Mouse (Mus musculus): ENCODE results near the gene Sfxn4. TPM values are rescaled to one million over a fixed set of nuclear protein-coding genes. Genes with fewer than 3 reads are reported as not detected.
"Not testable (repeated sequence)": the region's sequence is repeated elsewhere in the genome, so short reads cannot be mapped to it uniquely, and the experiment has no call there.

Sfxn4 gene
- total RNA-seq (2021): 1 to 10 TPM; 6.5 to 7.7 TPM

DNA sequence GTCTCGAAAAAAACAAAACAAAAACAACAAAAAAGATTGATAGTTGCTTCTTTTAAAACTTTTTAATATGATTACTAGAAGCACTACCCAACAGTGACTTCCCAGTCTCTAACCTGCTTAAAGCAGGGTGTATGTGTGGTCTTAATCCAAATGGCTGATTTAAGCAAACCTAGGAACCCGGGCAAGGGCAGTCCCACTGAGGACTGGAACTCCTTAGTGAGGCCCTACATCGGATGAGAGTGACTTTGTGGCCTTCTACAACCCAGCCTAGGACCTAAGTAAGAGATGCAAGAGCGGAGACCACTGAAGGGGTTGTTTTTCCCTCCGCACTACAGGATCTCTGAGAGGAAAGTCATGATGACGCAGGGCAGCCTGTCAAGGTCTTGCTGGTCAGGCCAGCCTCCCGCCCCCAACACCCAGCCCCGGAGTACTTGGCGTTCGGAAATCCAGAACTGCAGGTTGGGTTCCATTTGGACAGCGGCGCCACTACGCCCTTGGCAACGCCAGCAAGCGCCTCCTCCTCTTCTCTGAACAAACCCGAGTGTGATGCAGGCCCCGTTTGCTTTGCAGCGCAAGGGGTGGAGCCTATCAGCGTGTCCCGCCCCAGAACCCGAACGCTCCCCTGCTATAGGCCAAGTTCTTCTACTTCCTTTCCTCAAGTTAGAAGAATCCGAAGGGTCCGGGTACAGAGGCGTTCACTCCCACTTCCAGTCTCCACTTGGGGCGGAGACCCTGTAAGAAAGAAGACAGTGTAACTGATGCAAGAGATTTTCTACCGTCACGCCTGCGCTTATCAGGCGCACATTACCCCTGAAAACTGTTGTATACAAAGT is at the start of gene Sfxn4:
Gene Sfxn4, minus strand, starts transcription at position 612 of the 833 bp plus-strand sequence.
- peak; percentile 92 for DNase-seq (ENCODE audit: low spot score)
- intact Hi-C loops (cut with DNase I): no loop called here

DNA sequence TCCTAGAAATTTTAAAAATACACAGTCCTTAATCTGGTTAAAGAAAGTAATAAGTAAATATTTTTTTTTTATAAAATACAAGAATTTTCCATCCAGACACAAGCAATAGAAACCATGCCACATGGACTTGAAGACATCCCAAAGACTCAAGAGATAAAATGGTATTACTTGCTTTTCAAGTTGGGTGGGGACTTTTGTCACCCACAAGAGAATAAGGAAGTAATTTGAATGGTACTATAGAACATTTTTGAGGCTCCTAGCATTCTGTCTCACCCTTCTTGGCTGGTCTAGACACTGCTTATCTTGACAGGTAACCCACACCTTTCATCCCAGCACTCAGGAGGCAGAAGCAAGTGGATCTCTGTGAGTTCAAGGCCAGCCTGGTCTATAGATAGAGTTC is 49.0 kb upstream of the Sfxn4 start:
- intact Hi-C loops (cut with DNase I): no loop called here
- no peak for DNase-seq (ENCODE audit: low spot score)

DNA sequence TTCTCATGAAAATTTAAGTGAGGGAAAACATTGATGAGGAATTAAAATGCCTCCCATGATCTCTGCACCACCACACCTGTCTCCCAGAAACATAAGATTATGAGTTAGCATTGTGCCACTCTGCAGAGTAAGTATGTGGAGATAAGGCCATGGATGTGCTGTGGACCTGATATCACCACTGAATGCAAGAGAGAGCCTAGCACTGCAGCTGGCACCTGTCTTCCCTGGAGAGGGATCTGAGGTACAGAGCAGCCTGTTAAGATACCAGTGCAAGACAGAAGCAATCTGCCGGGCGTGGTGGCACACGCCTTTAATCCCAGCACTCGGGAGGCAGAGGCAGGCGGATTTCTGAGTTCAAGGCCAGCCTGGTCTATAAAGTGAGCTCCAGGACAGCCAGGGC is 44.2 kb upstream of the Sfxn4 start:
- no peak for DNase-seq (ENCODE audit: low spot score)
- intact Hi-C loops (cut with DNase I): no loop called here

DNA sequence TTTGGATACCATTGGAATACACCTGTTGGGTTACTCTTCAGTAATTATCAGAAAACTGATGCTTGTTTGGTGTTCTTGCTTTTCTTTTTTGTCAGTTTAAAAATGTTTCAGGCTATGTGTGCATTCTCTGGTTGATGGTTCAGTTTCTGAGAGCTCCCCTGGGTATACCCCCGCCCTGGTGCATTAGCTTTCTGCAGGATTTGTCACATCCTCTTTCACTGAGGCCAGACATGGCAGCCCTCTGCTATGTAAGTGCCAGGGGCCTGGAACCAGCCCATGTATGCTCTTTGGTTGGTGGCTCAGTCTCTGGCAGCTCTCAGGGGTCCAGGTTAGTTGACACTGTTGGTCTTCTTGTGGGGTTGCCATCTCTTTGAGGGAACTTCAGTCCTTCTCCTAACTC is 42.7 kb upstream of the Sfxn4 start:
- intact Hi-C loops (cut with DNase I): no loop called here
- DNase-seq (ENCODE audit: low spot score): no peak

DNA sequence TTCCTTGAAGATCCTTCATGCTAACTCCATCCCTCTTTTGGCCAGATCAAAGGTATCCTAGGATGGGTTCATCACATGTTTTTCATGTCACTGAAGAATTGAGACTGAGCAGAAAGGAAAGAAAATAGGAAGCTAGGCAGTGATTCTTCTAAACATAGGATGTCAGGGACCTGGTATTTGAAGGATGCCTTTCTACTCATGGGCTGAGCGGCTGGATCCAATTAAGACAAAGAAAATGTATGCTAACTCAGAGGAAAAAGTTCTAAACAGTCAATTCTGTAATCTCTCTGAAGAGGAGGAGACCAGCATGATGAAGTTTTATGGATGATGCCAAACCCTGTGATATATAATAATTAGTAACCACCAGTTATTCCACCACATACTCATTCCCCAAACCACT is 41.9 kb upstream of the Sfxn4 start:
- intact Hi-C loops (cut with DNase I): no loop called here
- DNase-seq (ENCODE audit: low spot score): no peak

DNA sequence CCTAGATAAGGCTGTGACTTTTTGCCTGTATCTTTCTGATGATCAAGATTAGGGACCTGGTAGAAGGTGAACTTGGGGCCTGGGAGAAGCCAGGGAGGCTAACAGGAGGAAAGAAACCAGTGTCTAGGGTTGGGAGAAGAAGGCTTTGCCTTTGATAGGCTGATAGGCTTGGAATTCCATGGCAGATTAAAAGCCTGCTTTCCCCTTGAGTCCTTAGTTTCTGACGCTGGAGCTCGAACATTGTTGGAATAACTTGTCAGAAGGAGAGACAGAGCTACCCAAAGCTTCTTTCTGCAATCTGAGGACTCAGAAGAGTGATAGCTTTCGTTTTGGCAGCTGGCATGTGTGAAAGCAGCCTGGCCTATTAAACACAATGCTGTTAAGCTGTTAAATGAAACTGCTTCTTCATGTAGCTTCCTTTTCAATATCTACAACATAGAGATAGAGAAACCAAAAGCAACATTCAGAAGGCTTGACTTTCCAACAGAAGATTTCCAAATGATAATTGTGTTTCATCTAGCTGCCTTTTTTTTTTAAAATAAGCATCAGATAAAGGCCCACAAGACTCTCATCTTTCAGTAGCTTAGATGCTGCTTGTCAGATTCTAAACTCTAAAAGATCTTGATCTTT is 34.1 kb upstream of the Sfxn4 start:
- no peak for DNase-seq (ENCODE audit: low spot score)
- intact Hi-C loops (cut with DNase I): no loop called here

DNA sequence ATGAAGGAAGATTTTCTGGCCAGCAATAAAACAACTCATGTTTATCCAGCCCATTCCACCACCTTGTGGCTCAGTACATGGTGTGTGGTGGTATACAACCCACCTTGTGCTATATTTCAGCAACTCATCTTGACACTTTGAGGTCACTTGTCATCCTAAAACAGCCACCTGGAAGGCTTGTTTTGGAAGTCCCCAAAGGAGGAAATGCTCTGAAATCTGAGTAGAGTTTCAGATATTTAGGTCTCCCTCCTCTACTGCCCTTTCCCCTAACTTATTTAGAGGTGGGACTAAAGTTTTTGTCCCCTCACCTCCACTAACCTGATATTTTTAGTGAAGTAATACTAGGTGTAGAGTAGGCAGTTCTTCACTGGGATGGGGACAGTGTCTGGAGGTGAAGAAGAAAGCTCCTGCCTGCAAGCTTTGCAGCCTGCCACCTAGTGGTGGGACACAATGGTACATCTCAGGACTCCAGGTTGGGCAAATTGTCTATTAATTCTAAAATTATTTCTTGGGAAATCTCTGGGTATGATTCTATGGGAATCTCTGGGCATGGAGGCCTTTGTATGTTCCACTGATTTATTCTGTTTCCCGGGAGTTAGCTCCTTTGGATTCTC is 30.8 kb upstream of the Sfxn4 start:
- peak; percentile 15 for DNase-seq (ENCODE audit: low spot score)
- intact Hi-C loops (cut with DNase I): loop anchor here (5.0 kb wide), 2 partner anchors 50 to 100 kb away; no protein-coding TSS in a partner anchor

DNA sequence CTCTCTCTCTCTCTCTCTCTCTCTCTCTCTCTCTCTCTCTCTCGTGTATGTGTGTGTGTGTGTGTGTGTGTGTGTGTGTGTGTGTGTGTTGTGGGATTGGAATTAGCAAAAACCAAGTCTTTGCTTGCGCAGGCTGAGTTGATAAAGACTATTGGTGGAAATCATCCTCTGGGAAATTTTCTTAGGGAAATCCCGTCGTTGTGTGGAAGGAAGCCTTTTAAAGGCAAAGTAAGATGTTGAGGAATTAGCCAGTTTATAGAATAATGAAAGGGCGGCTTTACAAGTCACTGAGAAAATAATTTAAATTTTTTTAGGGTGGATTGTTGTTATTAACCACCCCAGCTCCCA is 29.8 kb upstream of the Sfxn4 start:
- DNase-seq (ENCODE audit: low spot score): no peak
- intact Hi-C loops (cut with DNase I): loop anchor here (5.0 kb wide), 2 partner anchors 51 to 101 kb away; no protein-coding TSS in a partner anchor

DNA sequence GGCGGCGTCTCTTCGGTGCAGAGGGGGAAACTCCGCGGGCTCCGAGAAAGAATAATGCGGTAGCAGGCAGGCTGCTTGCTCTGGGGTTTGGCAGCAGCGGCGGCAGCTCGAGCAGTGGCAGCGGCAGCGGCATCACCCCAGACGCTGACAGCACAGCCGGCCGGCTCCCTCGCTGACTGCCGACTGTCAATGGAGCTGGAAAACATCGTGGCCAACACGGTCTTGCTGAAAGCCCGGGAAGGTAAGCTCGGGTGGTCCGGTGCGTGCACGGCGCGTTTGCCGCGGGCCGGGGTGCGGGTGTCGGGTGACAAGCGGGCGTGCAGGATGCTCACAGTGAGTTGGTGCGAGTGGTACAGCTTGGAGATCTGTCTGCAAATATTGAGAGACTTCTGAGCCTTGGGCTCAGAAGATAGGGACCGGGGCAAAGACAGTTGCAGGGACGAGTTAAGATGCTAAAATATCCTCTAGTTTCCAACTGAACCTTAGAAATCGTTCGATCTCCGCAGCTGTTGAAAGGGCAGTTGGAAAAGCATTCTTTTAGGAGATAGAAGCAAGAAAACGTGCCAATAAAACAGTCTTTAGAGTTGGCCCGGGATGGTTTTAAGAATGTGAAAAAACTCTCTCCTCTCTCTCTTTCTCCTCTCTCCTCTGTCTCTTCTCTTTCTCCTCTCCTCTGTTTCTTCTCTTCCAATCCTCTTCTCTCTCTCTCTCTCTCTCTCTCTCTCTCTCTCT is 29.3 kb upstream of the Sfxn4 start:
- intact Hi-C loops (cut with DNase I): loop anchor here (5.0 kb wide), 2 partner anchors 52 to 102 kb away; no protein-coding TSS in a partner anchor
- DNase-seq (ENCODE audit: low spot score): peak; percentile 36

DNA sequence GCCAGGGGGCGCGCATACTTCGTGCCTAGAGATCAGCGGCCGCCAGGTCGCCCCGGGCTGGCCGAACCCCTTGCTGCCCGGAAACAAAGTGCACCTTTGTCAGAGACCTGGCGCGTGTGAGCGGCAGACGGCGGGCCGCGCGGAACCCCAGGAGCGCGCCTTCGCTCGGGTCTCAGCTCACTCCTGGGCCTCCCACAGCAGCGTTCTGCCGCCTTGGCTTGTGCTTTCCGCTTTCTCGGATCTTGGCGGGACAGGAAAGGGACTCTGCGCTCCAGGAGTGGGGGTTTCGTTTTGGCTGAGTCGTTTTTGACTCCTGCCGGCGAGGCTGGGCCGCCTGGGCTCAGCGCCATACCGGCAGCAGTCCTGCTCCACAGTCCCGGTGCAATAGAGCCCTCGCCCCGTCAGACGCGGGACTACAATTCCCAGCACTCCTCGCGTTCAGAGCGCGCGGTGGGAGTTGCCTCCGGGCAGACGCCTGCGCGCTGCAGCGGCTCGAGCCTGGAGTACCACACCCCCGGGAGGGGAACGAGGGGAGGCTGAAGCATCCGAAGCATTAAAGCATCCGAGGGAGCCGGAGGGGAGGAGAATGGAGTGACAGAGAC is 28.5 kb upstream of the Sfxn4 start, which contains the start of gene Grk5:
Gene Grk5, plus strand, starts transcription at position 36 of the 602 bp plus-strand sequence.
- peak; percentile 91 for DNase-seq (ENCODE audit: low spot score)
- intact Hi-C loops (cut with DNase I): loop anchor here (1.0 to 5.0 kb wide), 4 partner anchors 52 to 194 kb away; no protein-coding TSS in a partner anchor

DNA sequence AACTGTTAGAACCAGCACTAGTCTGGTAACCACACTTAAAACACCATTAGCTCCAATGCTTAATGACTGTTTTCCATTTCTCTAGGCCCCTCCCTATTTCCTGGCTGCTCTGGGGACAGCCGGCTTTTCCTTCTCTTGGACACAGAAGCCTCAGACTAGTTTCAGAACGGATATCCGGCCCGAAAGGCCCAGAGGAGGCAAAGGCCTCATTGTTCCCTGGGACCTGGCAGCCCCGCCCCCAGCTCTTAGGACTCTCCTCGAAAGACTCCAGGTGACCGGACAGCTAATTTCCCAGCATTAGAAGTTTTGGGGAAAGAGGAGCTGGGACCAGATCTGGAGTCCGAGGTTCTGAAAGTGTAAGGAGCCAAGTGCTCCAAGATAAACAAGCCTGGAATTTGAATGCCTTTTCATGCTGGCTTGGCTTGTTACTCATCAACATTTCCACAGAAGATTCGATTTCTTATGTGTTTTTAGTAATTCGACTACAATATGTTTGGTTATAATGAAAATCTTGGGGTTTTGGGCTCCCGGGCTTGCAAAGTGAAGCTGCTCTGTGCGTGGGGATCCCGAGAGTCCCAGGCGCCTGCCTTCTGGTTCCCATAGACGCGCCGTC is 27.9 kb upstream of the Sfxn4 start:
- DNase-seq (ENCODE audit: low spot score): peak; percentile 77
- intact Hi-C loops (cut with DNase I): loop anchor here (1.0 to 2.0 kb wide), 2 partner anchors 176 to 195 kb away; no protein-coding TSS in a partner anchor

DNA sequence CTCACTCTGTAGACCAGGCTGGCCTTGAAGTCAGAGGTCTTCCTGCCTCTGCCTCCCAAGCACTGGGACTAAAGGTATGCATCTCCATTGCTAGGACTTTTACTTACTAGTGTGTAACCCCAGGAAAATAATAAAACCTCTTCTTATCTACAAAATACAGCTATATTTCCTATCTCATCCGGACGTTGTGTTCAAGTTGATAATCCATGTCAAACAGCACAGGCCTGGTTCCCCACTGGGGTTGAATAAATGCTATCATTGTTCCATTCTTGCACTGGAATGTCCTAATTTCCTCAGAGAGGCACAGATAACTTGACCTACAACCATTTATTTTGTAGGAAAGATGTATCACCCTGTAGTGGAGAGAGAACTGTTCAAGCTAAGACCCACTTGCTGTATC is 26.4 kb upstream of the Sfxn4 start:
- DNase-seq (ENCODE audit: low spot score): no peak

DNA sequence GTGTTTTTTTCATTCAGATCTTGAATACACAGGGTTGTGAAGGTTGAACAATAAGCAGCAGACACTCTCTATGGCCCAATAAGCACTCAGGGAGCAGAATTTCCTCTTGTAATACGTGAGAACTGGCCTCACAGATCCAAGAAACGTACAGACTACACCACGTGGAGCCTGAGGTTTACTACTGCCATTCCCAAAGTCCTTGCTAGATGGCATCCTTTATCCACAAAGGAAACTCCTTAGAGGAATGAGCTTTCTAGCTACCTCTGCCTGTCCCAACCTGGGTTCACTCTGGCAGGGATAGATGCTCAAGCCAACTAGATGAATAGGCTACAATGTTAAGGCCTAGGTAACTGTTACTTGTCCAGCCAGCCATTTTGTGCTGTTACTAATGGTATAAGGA is 21.9 kb upstream of the Sfxn4 start:
- intact Hi-C loops (cut with DNase I): no loop called here
- DNase-seq (ENCODE audit: low spot score): no peak

More for the DNA sequence above, 26.4 kb upstream of the Sfxn4 start:
- intact Hi-C loops (cut with DNase I): loop anchor here (2.0 kb wide), 1 partner anchor 177 kb away; no protein-coding TSS in a partner anchor

DNA sequence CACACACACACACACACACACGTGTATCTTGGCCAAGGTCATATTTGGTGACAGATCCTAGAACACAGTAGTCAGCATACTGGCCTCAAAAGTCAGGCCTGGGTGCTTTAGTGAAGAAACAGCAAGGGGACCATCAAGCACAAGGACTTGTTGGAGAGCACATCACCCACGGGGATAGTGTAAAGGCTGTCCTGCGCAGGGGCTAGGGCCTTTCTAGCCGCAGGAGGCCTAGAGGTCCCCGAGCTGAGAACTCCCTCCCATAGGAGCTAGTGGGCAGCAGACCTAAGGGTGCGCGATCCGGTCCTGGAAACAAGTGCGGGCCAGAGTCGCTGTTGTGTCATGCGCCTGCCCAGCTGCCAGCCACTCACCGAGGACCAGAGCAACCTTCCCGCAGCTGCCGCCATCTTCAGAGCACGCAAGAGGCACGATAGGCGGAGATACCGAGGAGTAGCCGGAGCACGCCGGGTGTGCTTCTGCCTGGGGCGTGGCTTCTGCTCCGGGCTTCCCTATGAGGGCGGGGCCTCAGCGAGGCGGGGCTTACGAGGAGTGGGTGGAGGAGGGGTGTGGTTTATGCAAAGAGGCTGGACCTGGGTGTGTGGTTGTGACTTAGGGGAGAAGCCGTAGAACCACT is 12.9 kb upstream of the Sfxn4 start, which contains the start of gene Prdx3:
Gene Prdx3, minus strand, starts transcription at position 493 of the 631 bp plus-strand sequence.
- intact Hi-C loops (cut with DNase I): no loop called here
- DNase-seq (ENCODE audit: low spot score): peak; percentile 94

DNA sequence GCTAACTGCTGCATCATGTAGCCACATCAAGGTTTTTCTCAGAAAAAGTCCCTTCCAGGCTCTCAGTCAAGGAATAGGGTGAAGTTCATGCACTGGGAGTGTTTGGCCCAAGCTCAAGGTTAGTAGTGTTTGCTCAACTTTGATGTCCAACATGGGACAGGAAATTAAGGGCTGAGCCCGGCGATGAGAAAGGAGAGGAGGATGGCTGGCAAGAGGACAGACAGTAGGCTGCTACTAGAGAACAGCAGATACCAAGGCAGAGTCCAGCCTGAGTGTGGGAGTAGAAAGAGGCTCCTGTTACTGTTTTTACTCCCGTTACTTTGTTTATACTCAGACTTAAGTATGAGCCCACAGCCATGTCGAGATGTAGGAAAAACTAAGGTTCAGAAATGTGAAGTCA is 12.2 kb upstream of the Sfxn4 start:
- intact Hi-C loops (cut with DNase I): no loop called here
- no peak for DNase-seq (ENCODE audit: low spot score)

DNA sequence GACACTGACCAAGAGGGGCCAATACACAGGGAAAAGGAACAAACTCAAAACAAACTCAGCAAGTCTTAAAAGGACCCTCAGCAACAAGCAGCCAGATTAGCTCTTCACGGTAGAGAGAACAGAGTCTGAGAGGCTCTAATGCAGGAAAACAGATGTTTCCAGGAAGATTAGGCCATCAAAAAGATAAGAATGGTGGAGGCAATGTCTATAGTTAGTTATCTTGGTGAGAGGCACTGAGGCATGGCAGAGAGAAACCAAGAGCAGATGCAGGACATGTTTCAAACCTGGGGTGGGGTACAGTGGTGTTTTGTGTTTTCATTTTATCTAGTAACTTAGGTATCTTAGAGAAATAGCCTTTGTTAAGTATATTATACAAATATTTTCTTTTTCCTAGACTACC is 11.0 kb upstream of the Sfxn4 start:
- intact Hi-C loops (cut with DNase I): no loop called here
- DNase-seq (ENCODE audit: low spot score): no peak

DNA sequence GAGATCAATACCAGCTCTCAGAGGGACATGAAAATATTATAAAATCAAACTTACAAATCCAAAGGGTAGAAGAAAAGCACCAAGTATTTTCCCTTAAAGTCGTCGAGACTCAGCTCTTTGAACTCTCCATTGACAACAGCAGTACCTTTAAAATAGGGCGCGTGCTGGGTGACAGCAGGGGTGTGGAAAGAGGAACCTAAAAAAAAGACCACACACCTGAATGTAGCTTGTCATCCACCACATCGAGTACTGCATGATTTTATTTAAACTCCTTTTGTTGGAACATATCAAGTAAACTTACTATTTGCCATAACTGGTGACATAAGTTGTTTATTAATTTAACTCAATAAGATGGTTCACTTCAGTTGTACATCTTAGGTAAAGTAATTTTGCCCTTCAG is 10.1 kb upstream of the Sfxn4 start:
- intact Hi-C loops (cut with DNase I): no loop called here
- DNase-seq (ENCODE audit: low spot score): no peak

DNA sequence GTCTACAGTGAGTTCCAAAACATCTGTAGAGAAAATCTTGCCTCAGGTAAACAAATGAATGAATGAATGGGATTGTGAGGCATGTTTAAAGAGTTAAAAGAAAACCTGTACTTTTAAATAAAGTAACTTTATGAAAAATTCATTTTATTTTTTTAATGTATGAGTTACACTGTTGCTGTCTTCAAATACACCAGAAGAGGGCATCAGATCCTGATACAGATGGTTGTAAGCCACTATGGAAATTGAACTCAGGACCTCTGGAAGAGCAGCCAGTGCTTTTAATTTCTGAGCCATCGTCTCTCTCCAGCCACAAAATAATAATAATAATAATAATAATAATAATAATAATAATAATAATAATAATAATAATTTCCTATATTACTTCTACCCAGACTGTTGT is 9.2 kb upstream of the Sfxn4 start:
- no peak for DNase-seq (ENCODE audit: low spot score)
- intact Hi-C loops (cut with DNase I): no loop called here

DNA sequence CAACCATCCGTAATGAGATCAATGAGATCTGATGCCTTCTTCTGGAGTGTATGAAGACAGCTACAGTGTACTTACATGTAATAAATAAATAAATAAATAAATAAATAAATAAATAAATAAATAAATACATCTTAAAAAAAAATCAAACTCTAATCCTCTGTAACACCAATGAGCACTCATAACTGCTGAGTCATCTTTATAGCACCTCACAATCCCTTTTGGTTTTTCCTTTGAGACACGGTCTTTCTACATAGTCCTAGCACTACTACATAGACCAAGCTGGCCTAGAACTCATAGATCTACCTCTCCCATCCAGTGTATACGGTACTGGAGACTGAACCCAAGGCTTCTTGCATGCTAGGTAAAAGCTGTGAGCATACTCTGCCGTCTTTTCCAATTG is 4.9 kb upstream of the Sfxn4 start:
- DNase-seq (ENCODE audit: low spot score); intact Hi-C loops (cut with DNase I): not testable (repeated sequence)
